Mouse (Mus musculus) thymus, adult 2 months (tissue): Measurements from ENCODE around the gene Memo1.

Source experiments
- CTCF ChIP-seq: fragments of 200-500 bp; IDR thresholded peaks from 2 replicates; pipeline ENCODE4 v1.5.1; 2012; ENCODE audit warnings: mild to moderate bottlenecking, control low read depth, low read length, moderate library complexity, borderline replicate concordance; ENCODE audit not compliant: control insufficient read depth, poor library complexity, insufficient read depth; ENCODE audit errors: extremely low read depth
- POLR2A ChIP-seq: fragments of 200-500 bp; IDR thresholded peaks from 2 replicates; pipeline ENCODE4 v1.6.1; 2012; ENCODE audit warnings: mild to moderate bottlenecking, low read length, control low read depth, moderate library complexity; ENCODE audit not compliant: control insufficient read depth, poor library complexity, insufficient read depth; ENCODE audit errors: extremely low read depth

DNA sequence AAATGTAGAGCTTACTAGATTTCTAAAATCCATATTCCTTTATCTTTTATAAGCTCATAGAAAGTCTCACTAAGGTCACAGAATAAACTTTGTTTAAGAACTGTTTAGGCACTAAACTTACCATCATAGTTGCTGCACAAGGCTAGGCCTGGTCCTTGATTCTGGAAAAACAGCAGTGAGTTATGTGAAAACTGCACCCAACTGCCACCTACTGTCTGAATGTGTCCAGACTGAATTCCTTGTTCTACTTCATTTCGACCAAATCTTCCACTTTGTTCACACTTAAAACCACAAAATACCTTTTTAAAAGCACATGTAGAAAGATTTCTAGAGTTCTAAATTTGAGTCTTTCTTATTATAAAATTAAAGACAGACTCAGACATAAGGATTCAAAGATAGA lies 101.9 kb downstream of the Memo1 start:
- no peak for TF ChIP-seq CTCF
- no peak for TF ChIP-seq POLR2A
